Mouse (Mus musculus): ENCODE results near the gene Rcan2. TPM values are rescaled to one million over a fixed set of nuclear protein-coding genes. Genes with fewer than 3 reads are reported as not detected.

Rcan2 gene
- polyA plus RNA-seq, 1 experiment, result 3.1 TPM

- no peak overlapping the region for H3K9ac ChIP-seq (ENCODE audit: low read depth, poor library complexity, severe bottlenecking)
- TF ChIP-seq EP300 (IDR thresholded peaks at IDR 0.05; ENCODE audit: insufficient read depth, low read depth, low read length) (no peak), POLR2A (IDR thresholded peaks at IDR 0.05; ENCODE audit: insufficient read depth, low read length) (no peak), CTCF (IDR thresholded peaks at IDR 0.05; ENCODE audit: low read depth, low read length) (no peak)
- no peak overlapping the region for H3K4me3 ChIP-seq (ENCODE audit: low read depth, low read length)
- H3K27me3 ChIP-seq (ENCODE audit: control insufficient read depth, insufficient read depth, low read length, poor library complexity, severe bottlenecking), result no peaks in the 10 kb centered on the region
- H3K36me3 ChIP-seq (ENCODE audit: control insufficient read depth, insufficient read depth, low read length, poor library complexity, severe bottlenecking), result no peaks in the 10 kb centered on the region
- no peaks in the 10 kb centered on the region for H3K9me3 ChIP-seq (replicated peaks; ENCODE audit: control insufficient read depth, insufficient read depth, low read length, poor library complexity, severe bottlenecking)
- H3K4me1 ChIP-seq (ENCODE audit: control insufficient read depth, insufficient read depth, low read length), result no peaks in the 10 kb centered on the region
- no peak overlapping the region for H3K27ac ChIP-seq (ENCODE audit: insufficient read depth, low read length)
These were observed 102.9 kb downstream of the Rcan2 start for GRCm38 (mm10) chr17:43903807-43904771.

GRCm38 (mm10) chr17:43904896-43905295, 103.7 kb downstream of the Rcan2 start:
- TF ChIP-seq CTCF (IDR thresholded peaks at IDR 0.05; ENCODE audit: low read depth, low read length), result no peak
- TF ChIP-seq POLR2A (IDR thresholded peaks at IDR 0.05; ENCODE audit: insufficient read depth, low read length), result no peak
- no peak for TF ChIP-seq EP300 (IDR thresholded peaks at IDR 0.05; ENCODE audit: insufficient read depth, low read depth, low read length)
- no peak overlapping the region for H3K9ac ChIP-seq (ENCODE audit: low read depth, poor library complexity, severe bottlenecking)
- no peaks in the 10 kb centered on the region for H3K9me3 ChIP-seq (replicated peaks; ENCODE audit: control insufficient read depth, insufficient read depth, low read length, poor library complexity, severe bottlenecking)
- H3K36me3 ChIP-seq (ENCODE audit: control insufficient read depth, insufficient read depth, low read length, poor library complexity, severe bottlenecking), result no peaks in the 10 kb centered on the region
- H3K27me3 ChIP-seq (ENCODE audit: control insufficient read depth, insufficient read depth, low read length, poor library complexity, severe bottlenecking), result no peaks in the 10 kb centered on the region
- H3K27ac ChIP-seq (ENCODE audit: insufficient read depth, low read length), result no peak overlapping the region
- no peak overlapping the region for H3K4me3 ChIP-seq (ENCODE audit: low read depth, low read length)
- H3K4me1 ChIP-seq (ENCODE audit: control insufficient read depth, insufficient read depth, low read length), result no peaks in the 10 kb centered on the region

- Histone ChIP-seq H3K9ac (ENCODE audit: low read depth, poor library complexity, severe bottlenecking) (no peak overlapping the region), H3K4me1 (ENCODE audit: control insufficient read depth, insufficient read depth, low read length) (no peaks in the 10 kb centered on the region), H3K27ac (ENCODE audit: insufficient read depth, low read length) (no peak overlapping the region), H3K36me3 (ENCODE audit: control insufficient read depth, insufficient read depth, low read length, poor library complexity, severe bottlenecking) (no peaks in the 10 kb centered on the region), H3K4me3 (ENCODE audit: low read depth, low read length) (no peak overlapping the region), H3K9me3 (replicated peaks; ENCODE audit: control insufficient read depth, insufficient read depth, low read length, poor library complexity, severe bottlenecking) (no peaks in the 10 kb centered on the region), H3K27me3 (ENCODE audit: control insufficient read depth, insufficient read depth, low read length, poor library complexity, severe bottlenecking) (no peaks in the 10 kb centered on the region)
- no peak for TF ChIP-seq POLR2A (IDR thresholded peaks at IDR 0.05; ENCODE audit: insufficient read depth, low read length)
- TF ChIP-seq EP300 (IDR thresholded peaks at IDR 0.05; ENCODE audit: insufficient read depth, low read depth, low read length), result no peak
- no peak for TF ChIP-seq CTCF (IDR thresholded peaks at IDR 0.05; ENCODE audit: low read depth, low read length)
These were observed 105.6 kb downstream of the Rcan2 start for GRCm38 (mm10) chr17:43906728-43907127.

GRCm38 (mm10) chr17:43916128-43916527, 115.0 kb downstream of the Rcan2 start:
- Histone ChIP-seq H3K9ac (ENCODE audit: low read depth, poor library complexity, severe bottlenecking) (no peak overlapping the region), H3K9me3 (replicated peaks; ENCODE audit: control insufficient read depth, insufficient read depth, low read length, poor library complexity, severe bottlenecking) (no peaks in the 10 kb centered on the region), H3K27ac (ENCODE audit: insufficient read depth, low read length) (no peak overlapping the region), H3K4me1 (ENCODE audit: control insufficient read depth, insufficient read depth, low read length) (no peaks in the 10 kb centered on the region), H3K4me3 (ENCODE audit: low read depth, low read length) (no peak overlapping the region), H3K27me3 (ENCODE audit: control insufficient read depth, insufficient read depth, low read length, poor library complexity, severe bottlenecking) (no peaks in the 10 kb centered on the region), H3K36me3 (ENCODE audit: control insufficient read depth, insufficient read depth, low read length, poor library complexity, severe bottlenecking) (no peaks in the 10 kb centered on the region)
- no peak for TF ChIP-seq EP300 (IDR thresholded peaks at IDR 0.05; ENCODE audit: insufficient read depth, low read depth, low read length)
- TF ChIP-seq POLR2A (IDR thresholded peaks at IDR 0.05; ENCODE audit: insufficient read depth, low read length), result no peak
- TF ChIP-seq CTCF (IDR thresholded peaks at IDR 0.05; ENCODE audit: low read depth, low read length), result no peak

- no peaks in the 10 kb centered on the region for H3K9me3 ChIP-seq (replicated peaks; ENCODE audit: control insufficient read depth, insufficient read depth, low read length, poor library complexity, severe bottlenecking)
- TF ChIP-seq CTCF (IDR thresholded peaks at IDR 0.05; ENCODE audit: low read depth, low read length) (no peak), POLR2A (IDR thresholded peaks at IDR 0.05; ENCODE audit: insufficient read depth, low read length) (no peak), EP300 (IDR thresholded peaks at IDR 0.05; ENCODE audit: insufficient read depth, low read depth, low read length) (no peak)
- no peak overlapping the region for H3K9ac ChIP-seq (ENCODE audit: low read depth, poor library complexity, severe bottlenecking)
- H3K36me3 ChIP-seq (ENCODE audit: control insufficient read depth, insufficient read depth, low read length, poor library complexity, severe bottlenecking), result no peaks in the 10 kb centered on the region
- no peak overlapping the region for H3K4me3 ChIP-seq (ENCODE audit: low read depth, low read length)
- no peaks in the 10 kb centered on the region for H3K4me1 ChIP-seq (ENCODE audit: control insufficient read depth, insufficient read depth, low read length)
- H3K27ac ChIP-seq (ENCODE audit: insufficient read depth, low read length), result no peak overlapping the region
- H3K27me3 ChIP-seq (ENCODE audit: control insufficient read depth, insufficient read depth, low read length, poor library complexity, severe bottlenecking), result no peaks in the 10 kb centered on the region; the same call in 1 of the 2 replicates
These were observed 116.0 kb downstream of the Rcan2 start for GRCm38 (mm10) chr17:43917143-43917542.

GRCm38 (mm10) chr17:43929856-43930255, 128.7 kb downstream of the Rcan2 start:
- H3K27me3 ChIP-seq (ENCODE audit: control insufficient read depth, insufficient read depth, low read length, poor library complexity, severe bottlenecking), result no peaks in the 10 kb centered on the region
- H3K4me3 ChIP-seq (ENCODE audit: low read depth, low read length), result no peak overlapping the region
- TF ChIP-seq CTCF (IDR thresholded peaks at IDR 0.05; ENCODE audit: low read depth, low read length) (no peak), EP300 (IDR thresholded peaks at IDR 0.05; ENCODE audit: insufficient read depth, low read depth, low read length) (no peak), POLR2A (IDR thresholded peaks at IDR 0.05; ENCODE audit: insufficient read depth, low read length) (no peak)
- H3K4me1 ChIP-seq (ENCODE audit: control insufficient read depth, insufficient read depth, low read length), result no peaks in the 10 kb centered on the region
- no peak overlapping the region for H3K27ac ChIP-seq (ENCODE audit: insufficient read depth, low read length)
- H3K9ac ChIP-seq (ENCODE audit: low read depth, poor library complexity, severe bottlenecking), result no peak overlapping the region
- peaks cover 5% of the 10 kb centered on the region; the same call in 1 of the 2 replicates for H3K9me3 ChIP-seq (replicated peaks; ENCODE audit: control insufficient read depth, insufficient read depth, low read length, poor library complexity, severe bottlenecking)
- no peaks in the 10 kb centered on the region for H3K36me3 ChIP-seq (ENCODE audit: control insufficient read depth, insufficient read depth, low read length, poor library complexity, severe bottlenecking)
